Mouse (Mus musculus): ENCODE data around the gene Iqch. TPM values are rescaled to one million over a fixed set of nuclear protein-coding genes. Genes with fewer than 3 reads are reported as not detected.

Iqch gene
- polyA plus RNA-seq, 1 experiment, result not detected

DNA sequence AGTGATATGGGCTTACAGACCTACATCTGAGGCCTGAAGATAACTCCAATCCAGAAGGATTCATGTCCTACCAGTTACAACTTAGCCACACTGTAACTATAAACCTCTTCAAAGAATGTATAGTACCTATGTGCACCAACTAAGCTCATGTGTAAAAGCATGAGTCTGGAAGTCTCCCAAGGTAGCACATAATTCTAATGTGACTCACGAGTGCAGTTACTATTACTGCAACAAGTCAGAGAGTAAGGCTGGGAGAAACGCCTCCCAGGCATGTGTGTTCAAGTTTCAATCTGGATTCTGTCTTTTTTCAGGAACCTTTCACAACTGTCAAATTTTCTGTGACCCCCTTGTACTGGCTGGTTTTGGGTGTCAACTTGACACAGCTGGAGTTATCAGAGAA lies 22.2 kb downstream of the Iqch start:
- no peak for TF ChIP-seq GATA1 (IDR thresholded peaks at IDR 0.05; ENCODE audit: low read length)
- no peak for TF ChIP-seq TAL1 (IDR thresholded peaks at IDR 0.05; ENCODE audit: low read length)
- Histone ChIP-seq H3K4me3 (replicated peaks) (no peak overlapping the region), H3K27me3 (ENCODE audit: control insufficient read depth) (no peaks in the 10 kb centered on the region), H3K4me1 (ENCODE audit: control insufficient read depth) (no peaks in the 10 kb centered on the region), H3K9me3 (ENCODE audit: control insufficient read depth, low read length) (no peaks in the 10 kb centered on the region), H3K36me3 (ENCODE audit: control insufficient read depth) (no peaks in the 10 kb centered on the region)

DNA sequence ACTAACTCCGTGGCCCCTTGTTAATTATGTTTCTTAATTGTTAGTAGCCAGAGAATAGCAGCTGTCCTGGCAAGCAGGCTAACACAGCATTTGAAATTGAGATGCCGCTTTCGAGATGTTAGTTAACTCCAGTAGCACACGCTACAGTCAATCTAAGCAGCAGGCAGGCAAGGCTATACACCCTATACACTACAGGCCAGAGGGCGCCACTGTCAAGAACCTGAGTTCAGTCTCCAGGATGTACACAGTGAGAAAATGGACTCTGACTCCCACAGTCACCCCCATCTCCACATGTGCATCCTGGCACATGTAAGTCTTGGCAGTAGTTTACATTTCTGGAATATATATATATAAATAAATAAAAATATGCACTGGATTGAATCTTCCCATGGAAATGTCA lies 22.6 kb downstream of the Iqch start:
- H3K4me1 ChIP-seq (ENCODE audit: control insufficient read depth), result no peaks in the 10 kb centered on the region
- no peaks in the 10 kb centered on the region for H3K9me3 ChIP-seq (ENCODE audit: control insufficient read depth, low read length)
- TF ChIP-seq GATA1 (IDR thresholded peaks at IDR 0.05; ENCODE audit: low read length) (no peak), TAL1 (IDR thresholded peaks at IDR 0.05; ENCODE audit: low read length) (no peak)
- no peaks in the 10 kb centered on the region for H3K27me3 ChIP-seq (ENCODE audit: control insufficient read depth)
- no peak overlapping the region for H3K4me3 ChIP-seq (replicated peaks)
- H3K36me3 ChIP-seq (ENCODE audit: control insufficient read depth), result no peaks in the 10 kb centered on the region

- H3K9me3 ChIP-seq (ENCODE audit: control insufficient read depth, low read length), result no peaks in the 10 kb centered on the region
Measured at GRCm38 (mm10) chr9:63577469-63577868, 24.8 kb downstream of the Iqch start.

GRCm38 (mm10) chr9:63572874-63573273 lies 29.4 kb downstream of the Iqch start:
- Histone ChIP-seq H3K36me3 (ENCODE audit: control insufficient read depth) (no peaks in the 10 kb centered on the region), H3K27me3 (ENCODE audit: control insufficient read depth) (no peaks in the 10 kb centered on the region), H3K4me3 (replicated peaks) (no peak overlapping the region), H3K4me1 (ENCODE audit: control insufficient read depth) (no peaks in the 10 kb centered on the region), H3K9me3 (ENCODE audit: control insufficient read depth, low read length) (no peaks in the 10 kb centered on the region)
- no peak for TF ChIP-seq GATA1 (IDR thresholded peaks at IDR 0.05; ENCODE audit: low read length)
- TF ChIP-seq TAL1 (IDR thresholded peaks at IDR 0.05; ENCODE audit: low read length), result no peak

More at GRCm38 (mm10) chr9:63577469-63577868, 24.8 kb downstream of the Iqch start:
- no peak for TF ChIP-seq TAL1 (IDR thresholded peaks at IDR 0.05; ENCODE audit: low read length)
- TF ChIP-seq GATA1 (IDR thresholded peaks at IDR 0.05; ENCODE audit: low read length), result no peak
- Histone ChIP-seq H3K4me3 (replicated peaks) (no peak overlapping the region), H3K27me3 (ENCODE audit: control insufficient read depth) (no peaks in the 10 kb centered on the region), H3K36me3 (ENCODE audit: control insufficient read depth) (no peaks in the 10 kb centered on the region), H3K4me1 (ENCODE audit: control insufficient read depth) (no peaks in the 10 kb centered on the region)

- Histone ChIP-seq H3K4me1 (ENCODE audit: control insufficient read depth) (no peaks in the 10 kb centered on the region), H3K27me3 (ENCODE audit: control insufficient read depth) (no peaks in the 10 kb centered on the region), H3K9me3 (ENCODE audit: control insufficient read depth, low read length) (no peaks in the 10 kb centered on the region), H3K36me3 (ENCODE audit: control insufficient read depth) (no peaks in the 10 kb centered on the region), H3K4me3 (replicated peaks) (no peak overlapping the region)
- TF ChIP-seq GATA1 (IDR thresholded peaks at IDR 0.05; ENCODE audit: low read length) (no peak), TAL1 (IDR thresholded peaks at IDR 0.05; ENCODE audit: low read length) (no peak)
Measured at GRCm38 (mm10) chr9:63571895-63572294, 30.4 kb downstream of the Iqch start.

DNA sequence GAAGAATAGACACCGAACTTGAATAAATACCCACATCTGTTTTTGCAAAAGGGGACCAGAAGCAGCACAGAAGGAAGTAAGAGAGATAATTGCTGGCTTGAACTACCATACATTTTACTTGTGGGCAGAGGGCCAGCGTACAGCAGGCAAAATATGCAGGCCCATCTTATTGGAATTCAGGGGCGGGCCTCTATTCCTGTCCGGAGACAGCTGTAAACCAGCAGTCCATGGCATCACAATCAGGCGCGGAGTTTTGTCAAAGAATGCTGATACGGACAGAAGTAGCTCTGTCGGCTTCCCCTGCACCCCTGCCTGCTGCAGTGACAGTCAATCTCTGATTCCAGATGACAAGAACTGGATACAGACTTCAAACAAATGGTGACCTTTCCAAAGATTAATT lies 33.5 kb downstream of the Iqch start:
- Histone ChIP-seq H3K4me3 (replicated peaks) (no peak overlapping the region), H3K27me3 (ENCODE audit: control insufficient read depth) (no peaks in the 10 kb centered on the region), H3K4me1 (ENCODE audit: control insufficient read depth) (no peaks in the 10 kb centered on the region), H3K36me3 (ENCODE audit: control insufficient read depth) (no peaks in the 10 kb centered on the region), H3K9me3 (ENCODE audit: control insufficient read depth, low read length) (no peaks in the 10 kb centered on the region)
- no peak for TF ChIP-seq TAL1 (IDR thresholded peaks at IDR 0.05; ENCODE audit: low read length)
- no peak for TF ChIP-seq GATA1 (IDR thresholded peaks at IDR 0.05; ENCODE audit: low read length)

DNA sequence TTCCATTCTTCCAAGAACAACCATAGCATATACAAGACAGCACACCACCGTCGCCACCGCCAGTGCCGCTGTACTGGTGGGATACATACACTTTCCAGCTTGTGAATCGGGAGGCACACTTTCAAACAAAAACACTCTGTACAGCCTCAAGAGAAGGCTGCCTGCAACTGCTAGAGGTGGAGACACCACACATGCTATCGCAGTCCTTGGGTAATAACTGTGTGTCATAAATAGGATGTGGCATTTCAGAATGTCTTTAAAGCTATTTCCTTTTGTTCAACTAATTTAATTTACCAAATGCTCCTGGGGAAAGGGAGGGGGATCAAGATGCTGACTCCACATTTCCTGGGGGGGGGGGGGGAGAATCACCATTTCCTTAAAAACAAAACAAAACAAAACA lies 34.0 kb downstream of the Iqch start:
- no peak for TF ChIP-seq GATA1 (IDR thresholded peaks at IDR 0.05; ENCODE audit: low read length)
- no peak for TF ChIP-seq TAL1 (IDR thresholded peaks at IDR 0.05; ENCODE audit: low read length)
- no peaks in the 10 kb centered on the region for H3K9me3 ChIP-seq (ENCODE audit: control insufficient read depth, low read length)
- no peaks in the 10 kb centered on the region for H3K36me3 ChIP-seq (ENCODE audit: control insufficient read depth)
- no peaks in the 10 kb centered on the region for H3K4me1 ChIP-seq (ENCODE audit: control insufficient read depth)
- no peak overlapping the region for H3K4me3 ChIP-seq (replicated peaks)
- no peaks in the 10 kb centered on the region for H3K27me3 ChIP-seq (ENCODE audit: control insufficient read depth)

- H3K27me3 ChIP-seq (ENCODE audit: control insufficient read depth), result no peaks in the 10 kb centered on the region
- no peak for TF ChIP-seq TAL1 (IDR thresholded peaks at IDR 0.05; ENCODE audit: low read length)
- TF ChIP-seq GATA1 (IDR thresholded peaks at IDR 0.05; ENCODE audit: low read length), result no peak
- H3K4me3 ChIP-seq (replicated peaks), result no peak overlapping the region
- H3K4me1 ChIP-seq (ENCODE audit: control insufficient read depth), result no peaks in the 10 kb centered on the region
- H3K36me3 ChIP-seq (ENCODE audit: control insufficient read depth), result no peaks in the 10 kb centered on the region
- H3K9me3 ChIP-seq (ENCODE audit: control insufficient read depth, low read length), result no peaks in the 10 kb centered on the region
Measured at GRCm38 (mm10) chr9:63563436-63563835, 38.9 kb downstream of the Iqch start.

DNA sequence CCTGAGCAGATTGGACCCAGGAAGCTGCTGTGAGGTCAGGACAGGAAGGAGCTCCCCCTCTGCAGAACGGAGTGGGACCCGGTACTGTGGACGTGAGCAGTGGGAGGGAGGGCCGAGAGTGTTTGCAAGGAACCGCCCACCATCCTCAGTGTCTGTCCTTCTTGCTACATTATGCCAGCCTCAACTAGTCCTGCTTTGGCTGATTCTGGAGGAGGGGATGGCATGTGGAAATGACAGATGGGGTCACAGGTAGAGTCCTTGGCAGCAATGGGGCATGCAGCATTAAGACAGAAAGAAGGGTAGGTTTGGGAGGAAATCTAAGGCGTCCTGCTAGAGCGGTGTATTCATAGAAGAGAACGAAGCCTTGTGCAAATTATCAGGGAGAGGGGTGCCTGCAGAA lies 40.4 kb downstream of the Iqch start:
- H3K36me3 ChIP-seq (ENCODE audit: control insufficient read depth), result no peaks in the 10 kb centered on the region
- no peaks in the 10 kb centered on the region for H3K27me3 ChIP-seq (ENCODE audit: control insufficient read depth)
- no peak overlapping the region for H3K4me3 ChIP-seq (replicated peaks)
- no peaks in the 10 kb centered on the region for H3K4me1 ChIP-seq (ENCODE audit: control insufficient read depth)
- TF ChIP-seq GATA1 (IDR thresholded peaks at IDR 0.05; ENCODE audit: low read length) (no peak), TAL1 (IDR thresholded peaks at IDR 0.05; ENCODE audit: low read length) (no peak)
- H3K9me3 ChIP-seq (ENCODE audit: control insufficient read depth, low read length), result no peaks in the 10 kb centered on the region

- Histone ChIP-seq H3K36me3 (ENCODE audit: control insufficient read depth) (no peaks in the 10 kb centered on the region), H3K27me3 (ENCODE audit: control insufficient read depth) (no peaks in the 10 kb centered on the region), H3K9me3 (ENCODE audit: control insufficient read depth, low read length) (no peaks in the 10 kb centered on the region), H3K4me3 (replicated peaks) (no peak overlapping the region), H3K4me1 (ENCODE audit: control insufficient read depth) (no peaks in the 10 kb centered on the region)
- TF ChIP-seq GATA1 (IDR thresholded peaks at IDR 0.05; ENCODE audit: low read length), result no peak
Measured at GRCm38 (mm10) chr9:63556933-63557332, 45.4 kb downstream of the Iqch start.

All from erythroblast, embryonic 14.5 days (primary cell).